Mouse (Mus musculus) CD4-positive, CD25-positive, alpha-beta regulatory T cell, adult 2 months (primary cell): Measurements from ENCODE around the gene H2-T22.
"Not testable (repeated sequence)": the region's sequence is repeated elsewhere in the genome, so short reads cannot be mapped to it uniquely, and the experiment has no call there.

Experiments used
- DNase-seq: peaks from one replicate; pipeline ENCODE4 v3.0.0-alpha.2; 2012; ENCODE audit warnings: low read depth, low spot score

Gene H2-T22

DNA sequence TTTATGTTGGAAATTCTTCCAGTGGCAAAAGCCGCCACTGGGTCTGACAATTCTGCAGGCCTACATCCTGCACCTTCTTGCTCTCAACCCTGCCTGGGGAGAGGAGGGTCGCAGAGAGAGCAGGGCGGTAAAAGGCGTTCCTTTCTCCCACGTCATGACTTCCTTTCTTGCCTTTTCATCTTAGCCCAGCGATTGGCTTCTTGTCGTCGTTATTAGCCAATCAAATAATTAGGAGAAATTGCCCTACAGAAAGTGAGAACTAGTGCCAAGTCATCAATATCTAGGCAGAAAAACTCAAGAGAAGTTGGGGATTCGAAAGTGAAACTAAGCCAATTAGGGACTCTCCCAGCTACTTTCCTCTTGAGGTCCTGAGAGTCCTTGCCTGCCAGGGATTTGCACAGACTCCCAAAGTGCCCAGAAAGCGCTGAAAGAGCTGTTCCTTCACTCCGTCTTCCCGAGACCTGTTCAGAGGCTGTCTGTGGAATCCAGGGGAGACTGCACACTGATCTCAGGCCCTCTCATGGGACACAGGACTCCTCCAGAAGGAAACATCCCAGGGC lies at the start of gene H2-T22, which contains the start of gene Gm6034:
H2-T22 (minus strand) TSS at position 138 of the 560 bp plus-strand sequence.
Gm6034 (plus strand) TSS at position 352 of the 560 bp plus-strand sequence.
- DNase-seq, result peak; percentile 94

GRCm38 (mm10) chr17:36091933-36092332 lies 49.4 kb upstream of the H2-T22 start:
- not testable (repeated sequence) for DNase-seq

DNA sequence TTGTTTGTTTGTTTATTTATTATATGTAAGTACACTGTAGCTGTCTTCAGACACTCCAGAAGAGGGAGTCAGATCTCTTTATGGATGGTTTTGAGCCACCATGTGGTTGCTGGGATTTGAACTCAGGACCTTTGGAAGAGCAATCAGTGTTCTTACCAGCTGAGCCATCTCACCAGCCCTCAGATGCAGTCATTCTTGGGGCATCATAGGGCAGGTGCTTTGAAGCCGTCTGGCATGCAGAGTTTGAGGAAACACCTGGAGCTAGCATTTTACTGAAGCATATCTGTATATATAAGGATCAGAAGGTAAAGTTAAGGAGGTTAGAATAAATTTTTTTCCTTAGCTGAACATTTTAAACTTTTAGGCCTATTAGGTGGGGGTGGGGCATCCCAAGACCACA lies 43.4 kb upstream of the H2-T22 start:
- not testable (repeated sequence) for DNase-seq

DNA sequence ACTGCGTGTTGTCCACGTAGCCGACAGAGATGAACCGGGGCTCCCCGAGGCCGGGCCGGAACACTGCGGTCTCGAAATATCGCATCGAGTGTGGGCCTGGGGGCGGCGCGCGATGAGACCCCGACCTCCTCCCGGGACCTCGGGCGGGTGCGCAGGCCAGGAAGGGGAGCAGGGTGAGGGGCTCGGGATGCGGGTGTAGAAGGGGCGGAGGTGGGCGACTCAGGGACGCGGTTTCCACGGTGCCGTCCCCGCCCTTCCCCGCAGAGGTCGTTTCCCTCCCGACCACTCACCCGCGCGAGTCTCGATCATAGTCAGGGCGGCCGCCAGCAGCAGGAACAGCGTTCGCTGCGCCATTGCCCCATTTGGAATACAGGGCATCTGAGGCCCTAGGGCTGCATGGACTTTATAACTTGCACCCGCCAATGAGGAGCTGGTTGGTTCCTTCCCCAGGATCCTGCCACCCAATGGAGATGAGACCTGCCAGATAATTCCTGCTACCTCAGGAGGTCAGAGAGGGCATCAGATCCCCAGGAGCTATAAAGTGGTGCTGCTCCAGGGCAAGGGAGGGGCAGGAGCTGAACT lies 41.4 kb upstream of the H2-T22 start:
- peak; percentile 49 for DNase-seq

GRCm38 (mm10) chr17:36083266-36083869 lies 40.8 kb upstream of the H2-T22 start:
- peak; percentile 76 for DNase-seq

DNA sequence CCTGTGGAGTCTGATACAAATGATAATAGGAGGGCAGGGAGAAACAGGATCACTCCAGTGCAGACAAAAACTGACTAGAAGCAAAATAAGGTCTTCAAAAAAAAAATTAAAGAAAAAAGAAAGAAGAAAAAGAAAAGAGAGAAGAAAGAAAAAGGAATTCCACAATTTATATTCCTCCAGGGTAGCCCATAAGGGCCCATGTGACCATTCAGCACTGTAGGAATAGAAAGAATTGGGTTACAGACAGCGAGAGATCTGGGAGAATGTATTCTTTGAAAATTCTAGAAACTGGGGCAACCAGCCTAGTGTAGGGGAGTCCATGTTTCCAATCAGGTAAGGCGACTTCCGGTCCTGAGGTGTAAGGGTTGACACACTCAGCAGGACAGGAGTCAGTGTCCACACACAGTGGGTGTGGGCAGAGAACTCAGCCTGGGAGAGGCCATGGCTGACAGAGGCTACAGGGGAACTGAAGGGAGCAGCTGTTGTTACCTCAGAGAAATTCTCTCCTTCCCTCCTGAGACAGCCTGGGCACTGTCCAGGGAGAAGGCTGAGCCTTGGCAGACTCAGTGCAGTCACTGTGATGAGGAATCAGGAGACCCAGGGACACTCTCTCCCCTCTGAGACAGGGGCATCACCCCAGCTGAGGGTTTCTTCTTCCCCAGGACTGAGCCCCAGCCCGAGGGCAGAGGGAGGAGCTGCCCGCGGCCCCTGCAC lies 40.1 kb upstream of the H2-T22 start:
- not testable (repeated sequence) for DNase-seq

- DNase-seq, result not testable (repeated sequence)
Measured at GRCm38 (mm10) chr17:36081901-36082300, 39.4 kb upstream of the H2-T22 start.

DNA sequence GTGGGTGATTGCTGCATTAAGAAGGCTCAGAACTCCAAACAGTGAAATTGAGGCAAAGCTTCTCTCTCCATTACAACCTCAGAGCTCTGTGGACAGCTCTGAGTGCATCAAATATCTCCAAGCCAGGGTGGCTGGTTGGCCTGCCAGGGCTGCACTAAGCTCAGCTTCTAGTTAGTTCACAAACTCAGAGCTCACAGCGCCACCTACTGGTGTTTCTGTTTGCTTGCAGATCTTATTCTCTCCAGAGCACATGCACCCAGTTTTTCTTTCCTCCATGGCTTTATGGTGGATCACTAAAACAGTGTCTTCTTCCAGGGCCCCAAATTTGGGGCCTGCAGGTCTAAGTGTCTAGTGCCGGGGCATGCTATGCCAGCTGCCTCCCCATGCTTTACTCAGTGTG lies 18.3 kb upstream of the H2-T22 start:
- peak; percentile 93 for DNase-seq

GRCm38 (mm10) chr17:36058362-36058761 lies 15.8 kb upstream of the H2-T22 start, which contains the start of gene Gm11127:
Gene Gm11127, minus strand, starts transcription at chr17:36058371.
- not testable (repeated sequence) for DNase-seq

GRCm38 (mm10) chr17:36057927-36058326 lies 15.4 kb upstream of the H2-T22 start:
- not testable (repeated sequence) for DNase-seq

- DNase-seq, result peak; percentile 38
Measured at GRCm38 (mm10) chr17:36043286-36043685, 739 bp upstream of the H2-T22 start.

DNA sequence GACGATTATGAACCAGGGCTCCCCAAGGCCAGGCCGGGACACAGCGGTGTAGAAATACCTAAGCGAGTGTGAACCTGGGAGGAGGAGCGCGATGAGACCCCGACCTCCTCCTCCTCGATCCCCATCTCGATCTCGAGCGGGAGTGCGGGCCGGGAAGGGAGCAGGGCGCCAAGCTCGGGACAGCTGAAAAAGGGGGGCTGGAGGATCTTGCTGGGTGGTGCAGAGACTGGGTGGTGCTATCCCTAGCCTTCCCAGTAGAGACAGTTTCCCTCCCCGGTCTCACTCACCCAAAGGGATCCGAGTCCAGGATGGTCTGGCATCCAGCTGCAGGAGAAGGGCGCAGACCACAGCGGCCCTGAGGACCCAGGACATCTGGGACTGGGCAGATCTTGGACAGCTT lies 492 bp downstream of the H2-T22 start:
- not testable (repeated sequence) for DNase-seq

- not testable (repeated sequence) for DNase-seq
Measured at GRCm38 (mm10) chr17:36040604-36041003, 1.9 kb downstream of the H2-T22 start.

DNA sequence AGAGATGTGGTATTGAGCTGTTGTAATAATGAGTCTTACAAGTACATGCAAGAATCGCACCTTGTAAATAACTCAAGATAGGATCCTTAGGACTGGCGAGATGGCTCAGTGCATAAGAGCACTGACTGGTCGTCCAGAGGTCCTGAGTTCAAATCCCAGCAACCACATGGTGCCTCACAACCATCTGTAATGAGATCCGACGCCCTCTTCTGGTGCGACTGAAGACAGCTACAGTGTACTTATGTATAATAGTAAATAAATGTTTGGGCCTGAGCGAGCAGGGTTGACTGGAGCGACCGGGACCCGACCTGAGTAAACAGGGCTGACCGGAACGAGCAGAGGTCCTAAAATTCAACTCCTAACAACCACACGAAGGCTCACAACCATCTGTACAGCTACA lies 6.4 kb downstream of the H2-T22 start:
- DNase-seq, result peak; percentile 43

- DNase-seq, result peak; percentile 78
Measured at GRCm38 (mm10) chr17:36035010-36035638, 7.4 kb downstream of the H2-T22 start.

DNA sequence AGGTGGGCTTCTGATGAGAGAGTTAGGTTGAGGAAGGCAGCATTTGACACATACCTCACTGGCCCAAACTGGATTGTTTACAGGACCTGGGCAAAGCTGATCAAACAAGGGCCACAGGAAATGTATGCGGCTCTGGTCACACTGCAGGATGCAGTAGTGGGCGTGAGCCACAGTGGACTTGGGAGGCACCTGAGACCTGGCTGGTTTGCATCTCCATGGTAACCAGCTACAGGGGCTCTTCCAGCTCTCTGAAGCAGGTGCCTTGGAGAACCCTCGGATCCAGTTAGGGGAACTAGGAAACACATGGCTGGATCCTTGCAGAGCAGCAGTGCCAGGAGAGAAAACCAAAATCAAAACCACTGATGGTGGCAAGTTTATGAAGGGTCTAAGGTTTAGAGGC lies 8.0 kb downstream of the H2-T22 start:
- not testable (repeated sequence) for DNase-seq

GRCm38 (mm10) chr17:36032351-36032875 lies 10.1 kb downstream of the H2-T22 start, which contains the start of gene H2-T23:
Gene H2-T23, minus strand, starts transcription at chr17:36032855.
- peak; percentile 81 for DNase-seq

DNA sequence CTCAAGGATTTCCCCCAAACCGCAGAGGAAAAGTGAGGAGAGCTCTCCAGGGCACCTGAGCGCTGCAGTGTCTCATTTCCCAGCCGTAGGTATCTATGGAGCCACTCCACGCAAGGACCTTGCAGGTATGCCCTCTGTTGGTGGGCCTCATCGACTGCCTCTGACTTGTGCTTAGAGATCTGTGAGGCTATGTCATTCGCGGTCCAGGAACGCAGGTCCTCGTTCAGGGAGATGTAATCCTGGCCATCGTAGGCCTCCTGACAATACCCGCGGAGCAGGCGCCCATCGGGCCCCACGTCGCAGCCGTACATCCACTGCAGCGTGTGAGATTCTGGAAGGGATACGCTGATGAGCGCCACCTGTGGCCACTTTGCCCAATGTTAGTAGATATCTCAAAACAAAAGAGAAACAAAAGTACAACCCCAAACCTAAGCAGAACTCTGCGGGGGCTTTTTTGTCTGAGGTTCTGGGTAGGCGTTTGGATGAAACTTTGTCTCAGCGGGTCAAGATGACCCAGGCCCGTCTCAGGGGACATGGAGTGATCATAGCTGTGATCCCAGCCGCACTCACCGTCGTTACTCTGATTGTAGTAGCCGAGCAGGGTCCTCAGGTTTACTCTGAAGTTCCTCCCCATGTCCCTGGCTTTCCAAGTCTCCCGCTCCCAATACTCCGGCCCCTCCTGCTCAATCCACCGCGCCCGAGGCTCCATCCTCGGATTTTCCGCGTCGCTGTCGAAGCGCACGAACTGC lies 10.8 kb downstream of the H2-T22 start:
- DNase-seq, result peak; percentile 67

GRCm38 (mm10) chr17:36030703-36031582 lies 11.6 kb downstream of the H2-T22 start:
- not testable (repeated sequence) for DNase-seq
